Mouse (Mus musculus) small intestine, adult 2 months (tissue): ENCODE results near the gene Cdr2l. TPM values are rescaled to one million over a fixed set of nuclear protein-coding genes. Genes with fewer than 3 reads are reported as not detected.

ENCODE experiments used
- H3K27ac ChIP-seq: fragments of 200-500 bp; 2 replicates; pipeline ENCODE4 v1.5.1; 2012; ENCODE audit warnings: low read depth, low read length, control low read depth, inconsistent platforms; ENCODE audit not compliant: insufficient read depth
- H3K27me3 ChIP-seq: fragments of 200-500 bp; 2 replicates; pipeline ENCODE4 v1.6.1; 2012; ENCODE audit warnings: mild to moderate bottlenecking, moderate library complexity, low read length, inconsistent platforms; ENCODE audit not compliant: control insufficient read depth, insufficient read depth
- H3K36me3 ChIP-seq: fragments of 200-500 bp; 2 replicates; pipeline ENCODE4 v1.6.1; 2012; ENCODE audit warnings: mild to moderate bottlenecking, low read length, control low read depth, inconsistent platforms; ENCODE audit not compliant: control insufficient read depth, insufficient read depth
- H3K4me1 ChIP-seq: fragments of 200-500 bp; 2 replicates; pipeline ENCODE4 v1.6.1; 2012; ENCODE audit warnings: low read length, inconsistent platforms, mixed read lengths; ENCODE audit not compliant: control insufficient read depth, insufficient read depth, insufficient read length
- H3K4me3 ChIP-seq: fragments of 200-500 bp; 2 replicates; pipeline ENCODE4 v1.5.1; 2012; ENCODE audit warnings: low read depth, mild to moderate bottlenecking, control low read depth, inconsistent platforms, low read length, moderate library complexity
- CTCF ChIP-seq: fragments of 200-500 bp; IDR thresholded peaks from 2 replicates; pipeline ENCODE4 v1.5.1; 2012; ENCODE audit warnings: low read depth, mild to moderate bottlenecking, control low read depth, inconsistent platforms, low read length, moderate library complexity, mixed read lengths; ENCODE audit not compliant: insufficient replicate concordance, insufficient read length; ENCODE audit errors: extremely low read depth
- POLR2A ChIP-seq: fragments of 200-500 bp; IDR thresholded peaks from 2 replicates; pipeline ENCODE4 v1.6.1; 2012; ENCODE audit warnings: low read depth, mild to moderate bottlenecking, control low read depth, inconsistent platforms, low read length, moderate library complexity
- WGBS: fragments of 180-500 bp; shearing (Covaris S2); methylation state at CpG from one replicate; pipeline ENCODE4 v1.1.7; 2018; 5-methylcytosine and 5-hydroxymethylcytosine counted together
- polyA plus RNA-seq: library from polyadenylated mRNA; depleted of rRNA; stranded (reverse); fragments of >200 nt; gene quantifications from 2 replicates; pipeline ENCODE4 v1.2.3, GENCODE M21; 2012

Cdr2l gene
- polyA plus RNA-seq, 1 experiment: 4.2 TPM

- Histone ChIP-seq H3K4me3 (no peak overlapping the region), H3K4me1 (peaks cover 37% of the 10 kb centered on the region), H3K27me3 (no peaks in the 10 kb centered on the region), H3K27ac (no peak overlapping the region), H3K36me3 (no peaks in the 10 kb centered on the region)
- TF ChIP-seq POLR2A (no peak), CTCF (no peak)
- WGBS: 49% methylated on average over 6 of the region's 6 CpGs
These were observed 39.9 kb upstream of the Cdr2l start for GRCm38 (mm10) chr11:115341866-115342265.

- H3K36me3 ChIP-seq: no peaks in the 10 kb centered on the region
- peaks cover 51% of the 10 kb centered on the region for H3K4me1 ChIP-seq
- no peak overlapping the region for H3K27ac ChIP-seq
- 33% methylated on average over 12 of the region's 12 CpGs for WGBS
- no peak for TF ChIP-seq POLR2A
- no peak for TF ChIP-seq CTCF
- H3K27me3 ChIP-seq: no peaks in the 10 kb centered on the region
- H3K4me3 ChIP-seq: no peak overlapping the region
These were observed 36.7 kb upstream of the Cdr2l start for GRCm38 (mm10) chr11:115344967-115345366.

GRCm38 (mm10) chr11:115345515-115345914 lies 36.2 kb upstream of the Cdr2l start:
- H3K36me3 ChIP-seq: no peaks in the 10 kb centered on the region
- peaks cover 54% of the 10 kb centered on the region for H3K4me1 ChIP-seq
- 47% methylated on average over 7 of the region's 7 CpGs for WGBS
- no peak overlapping the region for H3K27ac ChIP-seq
- no peak for TF ChIP-seq CTCF
- no peak for TF ChIP-seq POLR2A
- no peak overlapping the region for H3K4me3 ChIP-seq
- no peaks in the 10 kb centered on the region for H3K27me3 ChIP-seq

GRCm38 (mm10) chr11:115348681-115349248 lies 33.0 kb upstream of the Cdr2l start:
- no peaks in the 10 kb centered on the region for H3K36me3 ChIP-seq
- TF ChIP-seq CTCF: no peak
- no peak for TF ChIP-seq POLR2A
- H3K4me3 ChIP-seq: no peak overlapping the region
- 71% methylated on average over 17 of the region's 17 CpGs for WGBS
- peaks cover 48% of the 10 kb centered on the region for H3K4me1 ChIP-seq
- H3K27me3 ChIP-seq: no peaks in the 10 kb centered on the region
- H3K27ac ChIP-seq: peak overlapping the region; percentile 86; the same call in 1 of the 2 replicates

- 39% methylated on average over 4 of the region's 4 CpGs for WGBS
- Histone ChIP-seq H3K27me3 (no peaks in the 10 kb centered on the region), H3K4me1 (peaks cover 45% of the 10 kb centered on the region), H3K36me3 (no peaks in the 10 kb centered on the region), H3K4me3 (no peak overlapping the region), H3K27ac (peak overlapping the region; percentile 86)
- no peak for TF ChIP-seq CTCF
- TF ChIP-seq POLR2A: no peak
These were observed 31.7 kb upstream of the Cdr2l start for GRCm38 (mm10) chr11:115349976-115350375.

GRCm38 (mm10) chr11:115353375-115353774 lies 28.3 kb upstream of the Cdr2l start:
- 94% methylated on average over 5 of the region's 5 CpGs for WGBS
- Histone ChIP-seq H3K27ac (no peak overlapping the region), H3K27me3 (no peaks in the 10 kb centered on the region), H3K36me3 (no peaks in the 10 kb centered on the region), H3K4me1 (peaks cover 20% of the 10 kb centered on the region), H3K4me3 (no peak overlapping the region)
- TF ChIP-seq POLR2A (no peak), CTCF (no peak)

- Histone ChIP-seq H3K27me3 (no peaks in the 10 kb centered on the region), H3K4me1 (peaks cover 19% of the 10 kb centered on the region), H3K27ac (no peak overlapping the region), H3K36me3 (no peaks in the 10 kb centered on the region), H3K4me3 (no peak overlapping the region)
- WGBS: 12% methylated on average over 8 of the region's 8 CpGs
- TF ChIP-seq POLR2A: no peak
- peak; percentile 89 for TF ChIP-seq CTCF
These were observed 27.5 kb upstream of the Cdr2l start for GRCm38 (mm10) chr11:115354183-115354582.
